Mouse (Mus musculus) embryonic facial prominence, embryonic 12.5 days (tissue): ENCODE measurements around the gene Lhcgr. TPM values are rescaled to one million over a fixed set of nuclear protein-coding genes. Genes with fewer than 3 reads are reported as not detected.
A peak's percentile ranks its signal among the peaks of the same experiment; 100 is the strongest.

Experiments used
- ATAC-seq: fragments of 200-750 bp; cut with Nextera tagmentation; 2 replicates; pipeline ENCODE4 v1.8.0; 2017; ENCODE audit not compliant: insufficient number of reproducible peaks, insufficient read depth, low FRiP score, low TSS enrichment
- H3K27ac ChIP-seq: fragments of 300-500 bp; sonication (generic); 2 replicates; pipeline ENCODE4 v1.5.1; 2016; ENCODE audit warnings: mild to moderate bottlenecking
- H3K27me3 ChIP-seq: fragments of 300-500 bp; sonication (generic); 2 replicates; pipeline ENCODE4 v1.6.1; 2016; ENCODE audit warnings: mild to moderate bottlenecking, moderate library complexity
- H3K36me3 ChIP-seq: fragments of 300-500 bp; sonication (generic); 2 replicates; pipeline ENCODE4 v1.6.1; 2016; ENCODE audit warnings: mild to moderate bottlenecking
- H3K4me1 ChIP-seq: fragments of 300-500 bp; sonication (generic); 2 replicates; pipeline ENCODE4 v1.6.1; 2016
- H3K4me2 ChIP-seq: fragments of 300-500 bp; sonication (generic); replicated peaks from 2 replicates; pipeline ENCODE4 v1.6.1; 2016; ENCODE audit warnings: mild to moderate bottlenecking, moderate library complexity
- H3K4me3 ChIP-seq: fragments of 300-500 bp; sonication (generic); 2 replicates; pipeline ENCODE4 v1.5.1; 2016; ENCODE audit warnings: mild to moderate bottlenecking
- H3K9ac ChIP-seq: fragments of 300-500 bp; sonication (generic); 2 replicates; pipeline ENCODE4 v1.6.1; 2016; ENCODE audit warnings: mild to moderate bottlenecking, moderate library complexity
- H3K9me3 ChIP-seq: fragments of 300-500 bp; sonication (generic); 2 replicates; pipeline ENCODE4 v1.6.1; 2016; ENCODE audit warnings: mild to moderate bottlenecking, moderate library complexity
- WGBS: fragments of 180-500 bp; shearing (Covaris S2); methylation state at CpG from one replicate; pipeline ENCODE4 v1.1.7; 2016; 5-methylcytosine and 5-hydroxymethylcytosine counted together
- polyA plus RNA-seq: library from polyadenylated mRNA; unstranded; fragments of >200 nt; fragmentation: Nextera tagmentation; extraction: Ambion mirVana; gene quantifications from 2 replicates; pipeline ENCODE4 v1.2.1, GENCODE M21; 2016

Lhcgr gene
- polyA plus RNA-seq, 1 experiment from 2014 or later: 0.23 TPM

DNA sequence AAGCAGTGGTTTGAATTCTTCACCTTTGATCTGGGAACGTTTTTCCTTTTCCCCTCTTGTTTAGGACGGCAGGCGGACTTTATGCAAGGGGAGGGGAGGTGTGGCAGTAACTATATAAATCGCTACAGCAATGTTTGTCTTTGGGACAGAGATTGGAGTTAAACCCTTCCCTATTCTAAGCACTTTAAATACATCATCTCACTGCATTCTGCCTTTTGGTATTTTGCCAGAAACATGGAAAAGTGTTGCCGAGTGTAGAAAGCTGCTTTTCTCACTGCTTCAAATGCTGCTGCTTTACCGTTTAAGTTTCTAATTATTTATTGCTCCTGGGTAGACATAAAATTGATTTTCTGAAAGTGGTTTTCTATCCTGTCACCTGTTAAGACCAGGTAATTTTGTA, 89.4 kb downstream of the Lhcgr start:
- Histone ChIP-seq H3K4me2 (no peak overlapping the region), H3K27ac (no peak overlapping the region), H3K4me1 (no peaks in the 10 kb centered on the region), H3K36me3 (no peaks in the 10 kb centered on the region), H3K27me3 (no peaks in the 10 kb centered on the region), H3K4me3 (no peak overlapping the region), H3K9ac (no peak overlapping the region), H3K9me3 (peaks cover 4% of the 10 kb centered on the region; the same call in 1 of the 2 replicates)
- whole genome bisulfite sequencing: 26% methylated on average over 6 of the region's 6 CpGs
- no peak for ATAC-seq

GRCm38 (mm10) chr17:88700901-88701300, 90.9 kb downstream of the Lhcgr start:
- Histone ChIP-seq H3K36me3 (no peaks in the 10 kb centered on the region), H3K27me3 (no peaks in the 10 kb centered on the region), H3K9ac (no peak overlapping the region), H3K4me1 (peaks cover 12% of the 10 kb centered on the region; the same call in 1 of the 2 replicates), H3K4me3 (no peak overlapping the region), H3K27ac (no peak overlapping the region), H3K9me3 (peaks cover 4% of the 10 kb centered on the region; the same call in 1 of the 2 replicates), H3K4me2 (no peak overlapping the region)
- ATAC-seq: no peak

DNA sequence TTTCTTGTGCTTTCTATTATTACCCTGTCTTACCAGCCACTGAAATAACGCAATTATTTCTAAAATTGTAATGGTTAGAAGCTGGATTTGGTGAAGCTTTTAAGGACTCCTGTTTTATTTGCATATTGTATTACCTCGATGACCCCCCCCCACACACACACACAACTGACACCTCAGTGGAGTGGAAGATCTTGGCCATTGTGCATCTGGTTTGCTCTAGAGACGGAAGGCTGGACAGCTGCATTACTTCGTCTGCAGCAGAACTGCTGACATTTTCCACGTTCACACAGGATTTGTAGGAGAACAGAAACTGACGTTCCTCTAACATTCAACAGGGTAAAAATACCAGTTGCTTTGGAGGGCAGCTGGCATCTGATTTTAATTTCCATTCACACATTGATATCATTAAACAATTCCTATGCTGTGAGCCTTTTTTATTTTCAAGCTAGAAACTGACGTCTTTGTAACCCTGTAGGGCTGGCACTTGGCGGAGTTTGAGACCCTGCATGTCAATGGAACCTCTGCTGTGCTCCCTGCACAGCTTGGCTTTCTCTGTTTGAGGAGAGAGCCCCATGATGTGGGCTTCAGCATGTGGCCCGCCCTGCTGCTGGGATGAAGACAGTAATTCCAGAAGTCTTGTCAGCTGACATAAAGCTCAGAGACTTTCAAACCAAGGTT, 95.0 kb downstream of the Lhcgr start:
- Histone ChIP-seq H3K4me2 (0 out of 2 replicates have a peak overlapping the region, but pooled peaks have one; percentile 5), H3K4me3 (no peak overlapping the region), H3K9ac (no peak overlapping the region), H3K9me3 (peaks cover 4% of the 10 kb centered on the region; the same call in 1 of the 2 replicates), H3K4me1 (peaks cover 12% of the 10 kb centered on the region; the same call in 1 of the 2 replicates), H3K36me3 (no peaks in the 10 kb centered on the region), H3K27me3 (no peaks in the 10 kb centered on the region), H3K27ac (peak overlapping the region; percentile 55; the same call in 1 of the 2 replicates)
- 39% methylated on average over 9 of the region's 9 CpGs for WGBS
- ATAC-seq: peak; percentile 76; the same call in 1 of the 2 replicates

DNA sequence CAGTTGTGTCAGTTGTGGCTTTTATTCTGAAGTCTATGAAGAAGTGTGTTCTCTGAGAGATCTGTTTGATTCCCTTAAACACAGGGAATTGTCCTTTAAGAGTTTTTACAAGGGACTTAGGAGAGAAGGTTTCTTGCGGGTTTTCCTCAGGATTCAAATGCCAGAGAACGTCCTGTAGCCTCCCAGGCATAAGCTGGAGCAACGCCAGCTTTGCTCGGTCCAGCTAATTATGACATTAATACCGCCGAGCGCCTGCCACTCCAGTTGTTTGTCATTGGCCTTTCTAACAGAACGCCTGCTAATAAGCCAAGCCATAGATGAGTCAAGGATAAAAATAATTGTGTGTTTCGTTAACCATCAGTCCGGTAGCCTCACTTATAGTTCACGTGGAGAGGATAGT, 103.6 kb downstream of the Lhcgr start:
- 61% methylated on average over 11 of the region's 11 CpGs for WGBS
- H3K9me3 ChIP-seq: no peaks in the 10 kb centered on the region
- H3K27ac ChIP-seq: no peak overlapping the region
- no peaks in the 10 kb centered on the region for H3K27me3 ChIP-seq
- no peaks in the 10 kb centered on the region for H3K4me1 ChIP-seq
- ATAC-seq: no peak
- no peak overlapping the region for H3K4me2 ChIP-seq
- no peaks in the 10 kb centered on the region for H3K36me3 ChIP-seq
- no peak overlapping the region for H3K9ac ChIP-seq
- no peak overlapping the region for H3K4me3 ChIP-seq

GRCm38 (mm10) chr17:88675310-88676309, 116.2 kb downstream of the Lhcgr start:
- no peak overlapping the region for H3K4me3 ChIP-seq
- H3K9ac ChIP-seq: no peak overlapping the region
- 89% methylated on average over 23 of the region's 23 CpGs for WGBS
- H3K4me2 ChIP-seq: no peak overlapping the region
- H3K4me1 ChIP-seq: 0 out of 2 replicates have a peak, but pooled peaks cover 3% of the 10 kb centered on the region
- H3K27me3 ChIP-seq: no peaks in the 10 kb centered on the region
- no peaks in the 10 kb centered on the region for H3K36me3 ChIP-seq
- no peak for ATAC-seq
- H3K27ac ChIP-seq: no peak overlapping the region
- no peaks in the 10 kb centered on the region for H3K9me3 ChIP-seq

- Histone ChIP-seq H3K4me1 (0 out of 2 replicates have a peak, but pooled peaks cover 7% of the 10 kb centered on the region), H3K4me3 (no peak overlapping the region), H3K27me3 (0 out of 2 replicates have a peak, but pooled peaks cover 5% of the 10 kb centered on the region), H3K36me3 (no peaks in the 10 kb centered on the region), H3K9me3 (no peaks in the 10 kb centered on the region), H3K4me2 (no peak overlapping the region), H3K9ac (no peak overlapping the region), H3K27ac (peak overlapping the region; percentile 9; the same call in 1 of the 2 replicates)
- ATAC-seq: no peak
- 14% methylated on average over 4 of the region's 4 CpGs for WGBS
These were observed 121.0 kb downstream of the Lhcgr start for GRCm38 (mm10) chr17:88670800-88671199.

DNA sequence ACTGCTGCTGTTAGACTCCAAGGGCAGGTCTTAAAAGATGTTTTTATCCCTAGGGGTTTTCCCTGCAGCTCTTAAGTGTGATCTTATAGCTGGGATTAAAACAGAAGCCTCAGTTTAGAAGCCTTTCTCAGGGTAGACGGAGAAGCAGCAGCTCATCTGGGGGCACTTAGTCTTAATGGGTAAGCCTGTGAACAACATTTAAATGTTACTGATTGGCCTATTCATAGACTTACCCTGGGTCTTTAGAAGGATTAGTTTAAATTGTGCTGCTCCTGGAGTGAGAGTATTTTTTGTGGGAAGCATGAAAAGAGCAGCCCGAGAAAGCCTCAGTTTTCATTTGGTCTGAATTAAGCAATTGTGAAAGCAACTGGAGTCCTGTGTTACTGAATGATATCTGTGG, 121.9 kb downstream of the Lhcgr start:
- Histone ChIP-seq H3K9ac (no peak overlapping the region), H3K27ac (no peak overlapping the region), H3K4me2 (no peak overlapping the region), H3K27me3 (peaks cover 12% of the 10 kb centered on the region; the same call in 1 of the 2 replicates), H3K4me1 (0 out of 2 replicates have a peak, but pooled peaks cover 7% of the 10 kb centered on the region), H3K36me3 (no peaks in the 10 kb centered on the region), H3K4me3 (no peak overlapping the region), H3K9me3 (no peaks in the 10 kb centered on the region)
- 14% methylated on average over 2 of the region's 2 CpGs for WGBS
- ATAC-seq: no peak

DNA sequence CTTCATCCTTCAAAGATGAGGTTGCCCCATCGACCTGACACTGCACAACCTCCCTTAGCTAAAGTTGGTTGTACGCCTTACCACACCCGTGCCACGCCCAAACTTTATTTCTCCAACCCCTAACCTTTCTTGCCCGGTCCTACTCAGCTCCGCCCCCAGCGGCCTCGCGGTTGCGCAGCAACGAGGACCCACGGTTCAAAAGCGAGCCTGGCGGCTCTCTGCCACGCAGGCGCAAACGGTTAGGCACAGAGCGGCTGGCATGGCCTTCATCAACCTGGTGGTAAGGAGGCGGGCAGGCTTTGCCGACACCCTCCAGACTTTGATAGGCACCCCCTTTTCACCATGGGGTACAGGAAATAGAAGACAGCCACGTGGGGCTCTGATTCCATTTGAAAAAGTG, 123.3 kb downstream of the Lhcgr start, which contains the start of gene Gtf2a1l:
Gene Gtf2a1l, plus strand, starts transcription at position 209 of the 400 bp plus-strand sequence.
- 34% methylated on average over 21 of the region's 21 CpGs for WGBS
- Histone ChIP-seq H3K36me3 (no peaks in the 10 kb centered on the region), H3K27ac (no peak within 1 kb of the TSS), H3K4me3 (no peak within 1 kb of the TSS), H3K4me2 (peak within 1 kb of the TSS; percentile 33), H3K9me3 (no peaks in the 10 kb centered on the region), H3K9ac (no peak within 1 kb of the TSS), H3K4me1 (0 out of 2 replicates have a peak, but pooled peaks cover 7% of the 10 kb centered on the region), H3K27me3 (peaks cover 12% of the 10 kb centered on the region; the same call in 1 of the 2 replicates)
- ATAC-seq: no peak

Other genes starting within 250 kb of the Lhcgr start
- 4.7 and 4.9 TPM in 2 replicates for gene Ston1, start 194.3 kb downstream of the Lhcgr start, polyA plus RNA-seq
- gene Gtf2a1l, start 123.3 kb downstream of the Lhcgr start, polyA plus RNA-seq: 0.15 TPM in 1 of 2 replicates, not detected in the other